Mouse (Mus musculus) embryonic facial prominence, embryonic 10.5 days (tissue): ENCODE data around the gene Lrig1. TPM values are rescaled to one million over a fixed set of nuclear protein-coding genes. Genes with fewer than 3 reads are reported as not detected.

Experiments used
- DNase-seq: peaks from one replicate; pipeline ENCODE4 v3.0.0-alpha.2; 2017; ENCODE audit warnings: low spot score
- H3K27ac ChIP-seq: fragments of 300-500 bp; sonication (generic); replicated peaks from 2 replicates; pipeline ENCODE4 v1.5.1; 2016; ENCODE audit warnings: mild to moderate bottlenecking
- H3K27me3 ChIP-seq: fragments of 300-500 bp; sonication (generic); replicated peaks from 2 replicates; pipeline ENCODE4 v1.6.1; 2016; ENCODE audit warnings: low read depth, mild to moderate bottlenecking; ENCODE audit not compliant: poor library complexity, severe bottlenecking
- H3K36me3 ChIP-seq: fragments of 300-500 bp; sonication (generic); replicated peaks from 2 replicates; pipeline ENCODE4 v1.6.1; 2016; ENCODE audit warnings: mild to moderate bottlenecking, moderate library complexity
- H3K4me1 ChIP-seq: fragments of 300-500 bp; sonication (generic); 2 replicates; pipeline ENCODE4 v1.6.1; 2016
- H3K4me3 ChIP-seq: fragments of 300-500 bp; sonication (generic); 2 replicates; pipeline ENCODE4 v1.5.1; 2016; ENCODE audit warnings: mild to moderate bottlenecking, moderate library complexity
- H3K9me3 ChIP-seq: fragments of 300-500 bp; sonication (generic); 2 replicates; pipeline ENCODE4 v1.6.1; 2016; ENCODE audit warnings: mild to moderate bottlenecking
- WGBS: fragments of 180-500 bp; shearing (Covaris S2); methylation state at CpG from one replicate; pipeline ENCODE4 v1.1.7; 2016; 5-methylcytosine and 5-hydroxymethylcytosine counted together
- polyA plus RNA-seq: library from polyadenylated mRNA; unstranded; fragments of >200 nt; fragmentation: Nextera tagmentation; extraction: Ambion mirVana; gene quantifications from 2 replicates; pipeline ENCODE4 v1.2.1, GENCODE M21; 2016

Lrig1 gene
- polyA plus RNA-seq, 1 experiment from 2014 or later: 11.8 TPM

- Histone ChIP-seq H3K36me3 (peaks cover 17% of the 10 kb centered on the region), H3K9me3 (no peaks in the 10 kb centered on the region), H3K4me3 (no peak overlapping the region), H3K27ac (no peak overlapping the region), H3K4me1 (peaks cover 61% of the 10 kb centered on the region), H3K27me3 (no peaks in the 10 kb centered on the region)
- DNase-seq: no peak
- WGBS: 69% methylated on average over 7 of the region's 7 CpGs
Observed at GRCm38 (mm10) chr6:94666432-94667119, 33.4 kb downstream of the Lrig1 start.

GRCm38 (mm10) chr6:94665677-94666076 lies 34.3 kb downstream of the Lrig1 start:
- H3K36me3 ChIP-seq: peaks cover 22% of the 10 kb centered on the region
- no peak overlapping the region for H3K27ac ChIP-seq
- H3K9me3 ChIP-seq: no peaks in the 10 kb centered on the region
- no peak for DNase-seq
- 86% methylated on average over 1 of the region's 1 CpGs for WGBS
- no peak overlapping the region for H3K4me3 ChIP-seq
- no peaks in the 10 kb centered on the region for H3K27me3 ChIP-seq
- H3K4me1 ChIP-seq: peaks cover 61% of the 10 kb centered on the region

- no peaks in the 10 kb centered on the region for H3K27me3 ChIP-seq
- DNase-seq: no peak
- no peak overlapping the region for H3K4me3 ChIP-seq
- no peak overlapping the region for H3K27ac ChIP-seq
- H3K36me3 ChIP-seq: peaks cover 27% of the 10 kb centered on the region
- H3K4me1 ChIP-seq: peaks cover 61% of the 10 kb centered on the region
- H3K9me3 ChIP-seq: no peaks in the 10 kb centered on the region
- WGBS: 86% methylated on average over 7 of the region's 7 CpGs
Observed at GRCm38 (mm10) chr6:94665248-94665647, 34.7 kb downstream of the Lrig1 start.

- peaks cover 34% of the 10 kb centered on the region for H3K36me3 ChIP-seq
- DNase-seq: no peak
- H3K4me3 ChIP-seq: no peak overlapping the region
- H3K27me3 ChIP-seq: 0 out of 2 replicates have a peak, but pooled peaks cover 3% of the 10 kb centered on the region
- no peak overlapping the region for H3K27ac ChIP-seq
- no peaks in the 10 kb centered on the region for H3K9me3 ChIP-seq
- H3K4me1 ChIP-seq: peaks cover 57% of the 10 kb centered on the region
- 75% methylated on average over 6 of the region's 6 CpGs for WGBS
Observed at GRCm38 (mm10) chr6:94664000-94664399, 36.0 kb downstream of the Lrig1 start.

GRCm38 (mm10) chr6:94661923-94662322 lies 38.0 kb downstream of the Lrig1 start:
- Histone ChIP-seq H3K9me3 (no peaks in the 10 kb centered on the region), H3K4me1 (peaks cover 56% of the 10 kb centered on the region), H3K4me3 (no peak overlapping the region), H3K36me3 (peaks cover 34% of the 10 kb centered on the region), H3K27me3 (0 out of 2 replicates have a peak, but pooled peaks cover 3% of the 10 kb centered on the region), H3K27ac (no peak overlapping the region)
- no peak for DNase-seq
- 84% methylated on average over 9 of the region's 9 CpGs for WGBS

GRCm38 (mm10) chr6:94661321-94661720 lies 38.6 kb downstream of the Lrig1 start:
- no peaks in the 10 kb centered on the region for H3K9me3 ChIP-seq
- H3K27ac ChIP-seq: no peak overlapping the region
- H3K4me3 ChIP-seq: no peak overlapping the region
- H3K27me3 ChIP-seq: 0 out of 2 replicates have a peak, but pooled peaks cover 3% of the 10 kb centered on the region
- no peak for DNase-seq
- peaks cover 54% of the 10 kb centered on the region for H3K4me1 ChIP-seq
- 93% methylated on average over 8 of the region's 8 CpGs for WGBS
- H3K36me3 ChIP-seq: peaks cover 34% of the 10 kb centered on the region

GRCm38 (mm10) chr6:94659886-94660333 lies 40.0 kb downstream of the Lrig1 start:
- Histone ChIP-seq H3K4me1 (peaks cover 51% of the 10 kb centered on the region), H3K4me3 (no peak overlapping the region), H3K36me3 (peaks cover 40% of the 10 kb centered on the region), H3K27me3 (0 out of 2 replicates have a peak, but pooled peaks cover 3% of the 10 kb centered on the region), H3K27ac (no peak overlapping the region), H3K9me3 (no peaks in the 10 kb centered on the region)
- no peak for DNase-seq
- WGBS: 79% methylated on average over 4 of the region's 4 CpGs

GRCm38 (mm10) chr6:94658136-94658480 lies 41.9 kb downstream of the Lrig1 start:
- Histone ChIP-seq H3K36me3 (peaks cover 46% of the 10 kb centered on the region), H3K27me3 (0 out of 2 replicates have a peak, but pooled peaks cover 3% of the 10 kb centered on the region), H3K4me3 (no peak overlapping the region), H3K9me3 (no peaks in the 10 kb centered on the region), H3K27ac (no peak overlapping the region), H3K4me1 (peaks cover 49% of the 10 kb centered on the region)
- DNase-seq: no peak
- WGBS: 45% methylated on average over 6 of the region's 6 CpGs

- Histone ChIP-seq H3K9me3 (no peaks in the 10 kb centered on the region), H3K27me3 (0 out of 2 replicates have a peak, but pooled peaks cover 7% of the 10 kb centered on the region), H3K27ac (no peak overlapping the region), H3K4me3 (no peak overlapping the region), H3K4me1 (peaks cover 56% of the 10 kb centered on the region), H3K36me3 (peaks cover 45% of the 10 kb centered on the region)
- 79% methylated on average over 12 of the region's 12 CpGs for WGBS
- DNase-seq: no peak
Observed at GRCm38 (mm10) chr6:94657204-94658135, 42.5 kb downstream of the Lrig1 start.

GRCm38 (mm10) chr6:94655818-94656478 lies 44.0 kb downstream of the Lrig1 start:
- WGBS: 62% methylated on average over 5 of the region's 5 CpGs
- H3K27ac ChIP-seq: no peak overlapping the region
- DNase-seq: no peak
- H3K36me3 ChIP-seq: peaks cover 43% of the 10 kb centered on the region
- no peak overlapping the region for H3K4me3 ChIP-seq
- H3K4me1 ChIP-seq: peaks cover 67% of the 10 kb centered on the region
- no peaks in the 10 kb centered on the region for H3K9me3 ChIP-seq
- H3K27me3 ChIP-seq: 0 out of 2 replicates have a peak, but pooled peaks cover 11% of the 10 kb centered on the region

GRCm38 (mm10) chr6:94653388-94654316 lies 46.3 kb downstream of the Lrig1 start:
- no peak overlapping the region for H3K27ac ChIP-seq
- H3K9me3 ChIP-seq: no peaks in the 10 kb centered on the region
- no peak for DNase-seq
- H3K4me3 ChIP-seq: no peak overlapping the region
- 0 out of 2 replicates have a peak, but pooled peaks cover 14% of the 10 kb centered on the region for H3K27me3 ChIP-seq
- 74% methylated on average over 10 of the region's 10 CpGs for WGBS
- H3K36me3 ChIP-seq: peaks cover 29% of the 10 kb centered on the region
- peaks cover 81% of the 10 kb centered on the region for H3K4me1 ChIP-seq
